Mouse (Mus musculus): ENCODE measurements around the gene Zdhhc21.

Zdhhc21 gene

DNA sequence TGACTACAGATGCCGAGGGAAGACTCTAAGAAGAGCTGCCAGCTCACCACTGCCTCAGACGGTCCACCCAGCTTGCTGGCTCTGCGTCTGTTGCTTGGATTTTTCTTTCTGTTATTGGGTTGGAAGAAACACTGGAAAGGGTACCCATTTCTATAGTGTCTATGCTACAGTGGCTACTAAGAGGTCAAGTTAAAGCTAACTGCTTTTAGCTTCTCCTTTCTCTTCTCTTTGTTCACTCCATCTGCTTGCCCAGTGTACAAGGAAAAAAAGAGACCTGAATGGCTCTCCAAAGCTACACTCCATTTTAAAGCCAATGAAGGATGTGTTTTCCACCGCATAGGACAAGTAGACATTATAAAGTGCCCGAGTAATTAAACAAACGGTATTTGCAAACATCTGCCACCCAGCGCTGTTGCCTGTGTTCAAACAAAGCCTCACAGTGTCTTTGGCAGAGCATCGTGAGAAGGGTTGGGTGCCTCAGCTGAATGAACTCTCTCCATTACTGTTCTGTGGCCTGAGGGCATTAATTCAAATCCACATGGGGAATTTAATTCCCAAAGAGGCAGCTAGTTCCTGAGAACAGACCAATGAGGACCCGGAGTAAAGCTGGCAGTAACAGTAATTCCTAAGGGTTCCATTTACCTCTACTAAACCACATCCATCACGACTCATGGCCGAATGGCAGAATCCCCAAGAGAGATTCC is 94.1 kb downstream of the Zdhhc21 start:
- in situ Hi-C loops (cut with MboI, MseI) = no loop called here

DNA sequence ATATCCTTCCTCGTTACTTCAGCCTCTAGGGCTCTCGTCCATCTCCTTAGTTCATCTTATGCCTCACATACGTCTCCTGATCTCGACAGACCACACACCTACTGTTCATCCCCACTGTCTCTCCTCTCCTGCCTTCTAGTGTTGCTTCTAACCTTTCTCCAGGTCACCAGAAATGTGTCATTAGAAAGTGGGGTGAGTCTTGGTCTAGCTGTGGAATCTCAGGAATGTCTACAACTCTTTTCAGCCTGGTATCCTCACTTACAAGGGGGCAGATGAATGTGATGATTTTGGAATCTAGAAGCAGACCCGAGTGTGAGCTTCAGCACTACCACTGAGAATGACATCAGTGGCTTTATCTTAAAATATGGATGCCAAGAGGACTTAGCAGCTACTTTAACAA is 96.2 kb downstream of the Zdhhc21 start:
- in situ Hi-C loops (cut with MboI, MseI) = loop anchor here in 1 of 2 experiments (5.0 kb wide), 1 partner anchor 49 kb away; no protein-coding TSS in a partner anchor

DNA sequence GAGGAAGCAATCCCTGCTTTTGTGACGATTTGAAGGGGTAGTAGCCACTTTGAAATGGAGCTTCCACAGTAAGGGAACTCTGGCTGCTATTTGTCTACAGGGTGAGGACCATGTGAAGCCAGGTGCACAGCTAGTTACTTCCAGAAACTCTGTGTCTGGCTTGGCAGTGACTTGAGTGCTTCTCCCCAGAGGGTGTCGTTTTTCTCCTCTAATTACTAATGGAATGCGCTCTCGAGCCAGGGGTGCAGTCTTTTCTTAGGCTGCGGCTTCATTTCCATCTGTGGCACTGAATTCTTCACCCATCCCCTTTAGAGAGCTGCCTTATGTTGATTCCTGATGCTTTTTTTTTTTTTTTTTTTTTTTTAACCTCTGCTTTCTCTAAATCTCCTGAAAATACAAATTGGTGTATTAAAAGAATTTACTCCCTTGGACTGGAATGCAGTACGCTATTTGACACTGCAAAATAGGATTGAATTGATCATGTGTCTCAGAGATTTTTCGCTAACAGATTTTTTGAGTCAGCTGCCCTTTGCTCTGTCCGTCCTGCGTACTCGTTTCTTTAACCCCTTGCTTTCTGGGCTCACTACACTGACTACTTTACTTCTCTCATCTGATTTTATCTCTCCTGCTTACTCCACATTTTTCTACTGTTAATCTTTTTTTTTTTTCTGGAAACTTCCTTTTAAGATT is 97.2 kb downstream of the Zdhhc21 start:
- in situ Hi-C loops (cut with MboI, MseI) = loop anchor here in 1 of 2 experiments (5.0 kb wide), 1 partner anchor 50 kb away; no protein-coding TSS in a partner anchor

DNA sequence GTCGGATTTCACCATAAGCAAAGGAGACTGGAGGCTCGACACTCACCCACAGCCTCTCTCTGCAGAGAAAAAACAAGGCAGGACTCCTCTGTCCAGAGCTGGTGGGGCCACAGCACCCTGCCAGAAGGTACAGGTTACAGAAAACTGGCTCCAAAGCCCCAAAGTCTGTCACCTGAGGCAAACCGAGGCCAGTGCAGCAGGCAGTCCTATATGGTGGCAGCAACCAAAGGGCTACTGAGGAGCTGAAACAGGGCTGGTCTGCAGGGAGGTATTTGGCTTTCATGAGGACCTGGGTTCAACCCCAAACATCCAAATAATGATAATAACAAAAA is 103.5 kb downstream of the Zdhhc21 start:
- in situ Hi-C loops (cut with MboI, MseI) = no loop called here

DNA sequence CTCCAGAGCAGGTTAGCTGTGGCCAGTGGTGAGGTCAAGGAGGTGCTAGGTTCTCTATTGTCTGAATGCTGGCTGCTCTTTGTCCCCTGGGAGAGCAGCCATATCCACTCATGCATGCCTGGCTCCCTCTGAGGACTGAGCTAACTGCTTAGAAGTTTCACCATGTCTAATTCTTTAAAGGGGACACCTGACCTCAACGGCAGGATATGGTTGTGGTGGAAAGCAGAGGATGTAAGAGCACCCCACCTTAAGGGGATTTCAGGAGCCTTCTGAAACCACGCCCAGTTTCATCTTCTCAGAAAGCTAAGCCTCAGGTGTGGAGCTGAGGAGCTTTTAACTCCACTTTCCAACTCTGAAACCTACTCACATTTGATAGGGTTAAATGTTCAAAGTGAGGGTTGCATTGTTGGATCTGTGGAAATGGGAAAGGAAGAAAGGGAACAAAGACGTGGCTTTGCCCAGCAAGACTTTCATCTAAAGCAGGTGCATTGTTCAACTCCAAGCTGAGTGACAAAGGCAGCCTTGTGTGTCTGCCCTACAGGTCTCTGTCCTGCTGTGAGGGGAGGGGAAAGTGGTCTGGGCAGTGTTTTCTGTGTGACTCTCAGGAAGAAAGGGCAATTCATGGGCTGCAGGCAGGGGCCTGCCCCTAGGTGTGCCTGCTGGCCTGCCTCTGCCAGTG is 104.0 kb downstream of the Zdhhc21 start:
- in situ Hi-C loops (cut with MboI, MseI) = no loop called here
